8 mouse cellular contexts compared by ENCODE assay signal in genomic region chr3:145653191-145653940, GRCm38 (mm10). TPM values are rescaled to one million over a fixed set of nuclear protein-coding genes. Genes with fewer than 3 reads are reported as not detected.
A peak's percentile ranks its signal among the peaks of the same experiment; 100 is the strongest.
DNase-seq lines count a peak whose midpoint lies in the region; ATAC-seq and TF ChIP-seq lines count a peak whose summit lies in the region.

No protein-coding gene starts in this region.

- peak overlapping the region; percentile 71 for H3K9ac ChIP-seq in heart, adult 2 months (ENCODE audit: low read depth, low read length)
- no peak overlapping the region; the same call in 1 of the 2 replicates for H3K9ac ChIP-seq in liver, embryonic 15.5 days
- peak overlapping the region; percentile 68 for H3K9ac ChIP-seq in neural tube, embryonic 13.5 days

- no peaks in the 10 kb centered on the region for H3K9me3 ChIP-seq in liver, embryonic 15.5 days (replicated peaks)
- H3K9me3 ChIP-seq in neural tube, embryonic 13.5 days: no peaks in the 10 kb centered on the region

- H3K27ac ChIP-seq in heart, adult 2 months: peak overlapping the region; percentile 98
- H3K27ac ChIP-seq in liver, embryonic 15.5 days (replicated peaks): 0 out of 2 replicates have a peak overlapping the region, but pooled peaks have one; percentile 6
- H3K27ac ChIP-seq in neural tube, embryonic 13.5 days (replicated peaks): peak overlapping the region; percentile 54; the same call in 1 of the 2 replicates

- intact Hi-C loops in heart, adult 2 months (cut with DNase I): loop anchor here (2.0 kb wide), 1 partner anchor 105 kb away; the partner anchor contains the start of gene Ddah1

- no peak for TF ChIP-seq EP300 in heart, adult 2 months (IDR thresholded peaks at IDR 0.05; ENCODE audit: insufficient read depth, low read depth, low read length)

- TF ChIP-seq POLR2A in heart, adult 2 months (IDR thresholded peaks at IDR 0.05; ENCODE audit: insufficient read depth, low read depth, low read length): 0 out of 2 replicates have a peak, but pooled peaks have one; percentile 10

- no peaks in the 10 kb centered on the region for H3K27me3 ChIP-seq in heart, adult 2 months (ENCODE audit: control insufficient read depth, insufficient read depth, low read length)
- H3K27me3 ChIP-seq in liver, embryonic 15.5 days: peaks cover 54% of the 10 kb centered on the region
- H3K27me3 ChIP-seq in neural tube, embryonic 13.5 days: peaks cover 48% of the 10 kb centered on the region

- WGBS in heart, adult 2 months: 3% methylated on average over 53 of the region's 53 CpGs
- 1% methylated on average over 53 of the region's 53 CpGs for WGBS in liver, embryonic 15.5 days (ENCODE audit: insufficient replicate concordance)
- WGBS in neural tube, embryonic 13.5 days: under 1% methylated on average over 53 of the region's 53 CpGs

- peak overlapping the region; percentile 71 for H3K4me3 ChIP-seq in heart, adult 2 months
- peak overlapping the region; percentile 48 for H3K4me3 ChIP-seq in liver, embryonic 15.5 days (replicated peaks)
- peak overlapping the region; percentile 55 for H3K4me3 ChIP-seq in neural tube, embryonic 13.5 days

- TF ChIP-seq CTCF in heart, adult 2 months (IDR thresholded peaks at IDR 0.05): peak; percentile 49

- H3K79me2 ChIP-seq in heart, adult 2 months (replicated peaks; ENCODE audit: control insufficient read depth, insufficient read depth, low read length): no peaks in the 10 kb centered on the region

- ATAC-seq in liver, embryonic 15.5 days (ENCODE audit: insufficient read depth): peak; percentile 37
- ATAC-seq in neural tube, embryonic 13.5 days (ENCODE audit: low read depth): 0 out of 2 replicates have a peak, but pooled peaks have one; percentile 13

- DNase-seq in spleen, postnatal 36 days (ENCODE audit: low spot score in 2 of 2): peak; percentile 8
- DNase-seq in spleen, adult 18-20 months: no peak
- DNase-seq in embryo, embryonic 9.5 days (ENCODE audit: extremely low spot score): peak; percentile 83
- peak; percentile 84 to 87 for DNase-seq in heart, adult 2 months
- peak; percentile 56 for DNase-seq in kidney, adult 11 months
- DNase-seq in urinary bladder, postnatal 36 days (ENCODE audit: low spot score in 2 of 2): peak; percentile 54 to 74

- H3K36me3 ChIP-seq in heart, adult 2 months (ENCODE audit: control insufficient read depth, insufficient read depth, low read length): peaks cover under 1% of the 10 kb centered on the region
- H3K36me3 ChIP-seq in liver, embryonic 15.5 days (replicated peaks): no peaks in the 10 kb centered on the region
- no peaks in the 10 kb centered on the region for H3K36me3 ChIP-seq in neural tube, embryonic 13.5 days

- peaks cover 10% of the 10 kb centered on the region for H3K4me1 ChIP-seq in heart, adult 2 months (ENCODE audit: control insufficient read depth, insufficient read depth, low read length)
- H3K4me1 ChIP-seq in liver, embryonic 15.5 days (replicated peaks): 0 out of 2 replicates have a peak, but pooled peaks cover 5% of the 10 kb centered on the region
- H3K4me1 ChIP-seq in neural tube, embryonic 13.5 days (replicated peaks): peaks cover 63% of the 10 kb centered on the region

- peak overlapping the region; percentile 65 for H3K4me2 ChIP-seq in liver, embryonic 15.5 days
- peak overlapping the region; percentile 80 for H3K4me2 ChIP-seq in neural tube, embryonic 13.5 days

RNA-seq across cellular contexts. Expression of gene Ccn1, which starts 3.6 kb away (rescaled TPM):
- total RNA-seq in heart, adult 2 months (2021): 10 to 100 TPM; 49.9 to 72.1 TPM
- 39.7 and 45.0 TPM in 2 replicates for polyA plus RNA-seq in heart, adult 2 months (2012; rRNA removed)
- polyA plus RNA-seq in liver, embryonic 15.5 days (2015; fragmentation: Nextera tagmentation; extraction: Ambion mirVana): 7.6 and 8.5 TPM in 2 replicates
- polyA plus RNA-seq in neural tube, embryonic 13.5 days (2015; fragmentation: Nextera tagmentation; extraction: Ambion mirVana): 11.3 and 13.7 TPM in 2 replicates

Comparison
In these comparisons a context has a peak if more than half of its experiments do, and no peak if none do; other contexts are left out.
1. DNase-seq: peak in spleen, postnatal 36 days (2 of 2), embryo, embryonic 9.5 days (single experiment), heart, adult 2 months (2 of 2), kidney, adult 11 months (single experiment) and urinary bladder, postnatal 36 days (2 of 2); none in spleen, adult 18-20 months (0 of 2).
2. H3K27ac ChIP-seq: peak in every context shown above with its lines; median percentile 98 in heart, adult 2 months; 54 in neural tube, embryonic 13.5 days; 6 in liver, embryonic 15.5 days.
3. Peak in every context shown above with its lines, with median percentiles within 50 percentile points of each other: H3K4me3 ChIP-seq.